Mouse (Mus musculus): ENCODE data around the gene Gm5788. TPM values are rescaled to one million over a fixed set of nuclear protein-coding genes. Genes with fewer than 3 reads are reported as not detected.
"Not testable (repeated sequence)": the region's sequence is repeated elsewhere in the genome, so short reads cannot be mapped to it uniquely, and the experiment has no call there.

Gm5788 gene
- polyA plus RNA-seq, 1 experiment from 2014 or later, result not detected

DNA sequence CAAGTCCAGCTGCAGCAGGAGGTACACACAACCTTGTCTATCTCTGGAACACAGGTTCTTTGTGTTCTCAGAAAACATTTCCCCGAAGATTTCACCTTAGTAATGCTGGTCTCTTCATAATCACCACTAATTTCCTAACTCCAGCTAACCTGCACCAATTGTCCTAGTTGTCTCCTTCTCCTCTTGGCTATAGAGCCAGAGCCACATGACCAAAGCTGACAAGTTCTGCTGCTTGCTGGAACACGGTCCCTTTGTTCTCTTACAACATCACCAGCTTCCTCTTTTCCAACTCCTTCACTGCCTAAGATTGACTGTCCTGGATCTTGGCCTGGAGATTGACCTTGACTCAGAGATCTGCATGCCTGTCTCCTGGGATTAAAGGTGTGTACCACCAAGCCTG lies 5.8 kb upstream of the Gm5788 start:
- H3K36me3 ChIP-seq (ENCODE audit: control insufficient read depth, insufficient read depth, low read length); DNase-seq (ENCODE audit: low spot score); H3K4me1 ChIP-seq (replicated peaks; ENCODE audit: control insufficient read depth, insufficient read depth, low read length); H3K9me3 ChIP-seq (ENCODE audit: control insufficient read depth, low read length); H3K4me2 ChIP-seq; H3K27ac ChIP-seq (ENCODE audit: low read depth, low read length); ATAC-seq (replicated peaks; ENCODE audit: low FRiP score); H3K9ac ChIP-seq (ENCODE audit: low read depth, low read length); H3K4me3 ChIP-seq (ENCODE audit: low read depth, low read length); H3K27me3 ChIP-seq (replicated peaks; ENCODE audit: control insufficient read depth, insufficient read depth, low read length): not testable (repeated sequence)
- WGBS, result 50% methylated on average over 2 of the region's 2 CpGs

DNA sequence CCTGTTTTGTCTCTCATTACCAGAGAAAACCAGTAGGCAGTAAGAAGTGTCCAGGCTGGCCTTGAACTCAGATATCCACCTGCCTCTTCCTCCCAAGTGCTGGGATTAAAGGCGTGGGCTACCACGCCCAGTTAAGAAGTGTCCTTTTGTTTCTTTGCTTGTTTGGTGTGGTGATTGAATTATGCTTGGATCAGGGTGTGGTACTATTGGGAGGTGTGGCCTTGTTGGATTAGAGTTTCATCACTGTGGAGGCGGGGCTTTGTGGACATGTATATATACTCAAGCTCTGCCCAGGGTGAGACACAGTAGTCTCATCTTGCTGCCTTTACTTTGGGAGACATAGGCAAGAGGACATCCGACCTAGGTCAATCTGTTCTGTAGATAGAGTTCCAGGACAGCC lies 19.5 kb downstream of the Gm5788 start, which contains the start of gene Gm8300:
Gene Gm8300, plus strand, starts transcription at position 301 of the 400 bp plus-strand sequence.
- ATAC-seq (replicated peaks; ENCODE audit: low FRiP score); H3K4me2 ChIP-seq; DNase-seq (ENCODE audit: low spot score); H3K4me1 ChIP-seq (replicated peaks; ENCODE audit: control insufficient read depth, insufficient read depth, low read length); H3K9ac ChIP-seq (ENCODE audit: low read depth, low read length); H3K27ac ChIP-seq (ENCODE audit: low read depth, low read length); H3K9me3 ChIP-seq (ENCODE audit: control insufficient read depth, low read length); H3K4me3 ChIP-seq (ENCODE audit: low read depth, low read length); H3K36me3 ChIP-seq (ENCODE audit: control insufficient read depth, insufficient read depth, low read length); H3K27me3 ChIP-seq (replicated peaks; ENCODE audit: control insufficient read depth, insufficient read depth, low read length): not testable (repeated sequence)
- whole genome bisulfite sequencing, result 82% methylated on average over 4 of the region's 4 CpGs

DNA sequence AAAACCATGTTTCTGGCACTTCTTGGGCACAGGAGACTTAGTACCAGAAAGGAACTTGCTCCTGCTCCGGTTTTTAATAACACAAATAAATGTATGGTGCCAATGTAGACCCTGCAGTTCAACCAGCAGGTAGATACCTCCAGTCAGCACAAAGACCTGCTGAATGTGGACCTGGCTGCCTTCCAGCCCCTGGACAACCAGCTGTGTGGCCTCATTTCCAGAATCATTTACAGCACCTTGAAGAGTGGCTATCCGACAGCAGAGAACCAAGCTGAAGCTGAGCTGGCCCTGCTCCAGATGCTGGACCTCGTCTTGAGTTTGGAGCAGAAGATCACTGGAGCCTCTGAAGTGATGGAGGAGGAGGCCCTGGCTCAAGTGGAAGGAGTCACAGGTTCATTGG lies 25.1 kb downstream of the Gm5788 start:
- 70% methylated on average over 3 of the region's 3 CpGs for WGBS
- H3K4me3 ChIP-seq (ENCODE audit: low read depth, low read length); H3K27me3 ChIP-seq (replicated peaks; ENCODE audit: control insufficient read depth, insufficient read depth, low read length); DNase-seq (ENCODE audit: low spot score); H3K27ac ChIP-seq (ENCODE audit: low read depth, low read length); ATAC-seq (replicated peaks; ENCODE audit: low FRiP score); H3K4me1 ChIP-seq (replicated peaks; ENCODE audit: control insufficient read depth, insufficient read depth, low read length); H3K9me3 ChIP-seq (ENCODE audit: control insufficient read depth, low read length); H3K9ac ChIP-seq (ENCODE audit: low read depth, low read length); H3K36me3 ChIP-seq (ENCODE audit: control insufficient read depth, insufficient read depth, low read length); H3K4me2 ChIP-seq: not testable (repeated sequence)

DNA sequence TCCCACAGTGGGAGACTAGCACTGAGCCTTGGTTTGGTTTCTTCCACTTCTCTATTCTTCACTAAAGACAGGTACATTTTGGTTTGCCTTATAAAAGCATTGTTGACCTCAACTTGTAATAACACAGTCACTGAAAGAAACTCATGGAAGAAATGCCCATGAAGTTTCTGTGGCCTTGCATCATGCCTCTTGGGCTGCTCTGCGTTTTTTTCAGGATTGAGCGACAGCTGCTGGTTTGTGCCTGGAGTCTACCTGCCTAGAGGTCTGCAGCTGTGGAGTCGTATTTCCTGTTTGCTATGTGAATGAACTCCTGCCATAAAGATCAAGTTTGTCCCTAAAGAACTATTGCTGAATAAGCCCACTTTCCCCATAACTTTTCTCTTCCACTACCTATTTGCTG lies 49.4 kb downstream of the Gm5788 start:
- H3K9me3 ChIP-seq (ENCODE audit: control insufficient read depth, low read length), result no peaks in the 10 kb centered on the region
- no peak overlapping the region for H3K9ac ChIP-seq (ENCODE audit: low read depth, low read length)
- no peaks in the 10 kb centered on the region for H3K36me3 ChIP-seq (ENCODE audit: control insufficient read depth, insufficient read depth, low read length)
- H3K4me2 ChIP-seq, result no peak overlapping the region
- DNase-seq (ENCODE audit: low spot score) (no peak), ATAC-seq (replicated peaks; ENCODE audit: low FRiP score) (no peak)
- H3K4me3 ChIP-seq (ENCODE audit: low read depth, low read length), result no peak overlapping the region
- 77% methylated on average over 3 of the region's 3 CpGs for WGBS
- no peaks in the 10 kb centered on the region for H3K4me1 ChIP-seq (replicated peaks; ENCODE audit: control insufficient read depth, insufficient read depth, low read length)
- no peak overlapping the region for H3K27ac ChIP-seq (ENCODE audit: low read depth, low read length)
- no peaks in the 10 kb centered on the region for H3K27me3 ChIP-seq (replicated peaks; ENCODE audit: control insufficient read depth, insufficient read depth, low read length)

Other genes with a start within 250 kb of the Gm5788 start
- 23.8 and 26.5 TPM in 2 replicates for gene Vipas39, start 228.5 kb upstream of the Gm5788 start, polyA plus RNA-seq (2014; fragmentation: Nextera tagmentation; extraction: Ambion mirVana)
- gene Ahsa1, start 228.2 kb upstream of the Gm5788 start, polyA plus RNA-seq (2014; fragmentation: Nextera tagmentation; extraction: Ambion mirVana), result 296 and 310 TPM in 2 replicates
- gene Ism2, start 195.0 kb upstream of the Gm5788 start, polyA plus RNA-seq (2014; fragmentation: Nextera tagmentation; extraction: Ambion mirVana), result 0.23 and 0.38 TPM in 2 replicates
- gene Sptlc2, start 106.4 kb upstream of the Gm5788 start, polyA plus RNA-seq (2014; fragmentation: Nextera tagmentation; extraction: Ambion mirVana), result 56.9 and 63.2 TPM in 2 replicates
- 314 and 321 TPM in 2 replicates for gene Slirp, start 50.8 kb upstream of the Gm5788 start, polyA plus RNA-seq (2014; fragmentation: Nextera tagmentation; extraction: Ambion mirVana)
- gene Alkbh1, start 50.7 kb upstream of the Gm5788 start, polyA plus RNA-seq (2014; fragmentation: Nextera tagmentation; extraction: Ambion mirVana), result 56.5 and 64.9 TPM in 2 replicates
- 121 and 130 TPM in 2 replicates for gene Snw1, start 22.4 kb upstream of the Gm5788 start, polyA plus RNA-seq (2014; fragmentation: Nextera tagmentation; extraction: Ambion mirVana)
- not detected in 2 replicates for gene Gm8300, start 19.6 kb downstream of the Gm5788 start, polyA plus RNA-seq (2014; fragmentation: Nextera tagmentation; extraction: Ambion mirVana)
- not detected in 2 replicates for gene Oog1, start 108.0 kb downstream of the Gm5788 start, polyA plus RNA-seq (2014; fragmentation: Nextera tagmentation; extraction: Ambion mirVana)
- not detected in 2 replicates for gene Gm4027, start 124.1 kb downstream of the Gm5788 start, polyA plus RNA-seq (2014; fragmentation: Nextera tagmentation; extraction: Ambion mirVana)
- not detected in 2 replicates for gene Gm16381, start 149.9 kb downstream of the Gm5788 start, polyA plus RNA-seq (2014; fragmentation: Nextera tagmentation; extraction: Ambion mirVana)

Measured in liver, embryonic 11.5 days (tissue).